Mouse (Mus musculus): ENCODE data around the gene Map2k1. TPM values are rescaled to one million over a fixed set of nuclear protein-coding genes. Genes with fewer than 3 reads are reported as not detected.

The Map2k1 gene
- polyA plus RNA-seq, 1 experiment from 2014 or later = 74.4 TPM

GRCm38 (mm10) chr9:64242381-64242831, 11.0 kb downstream of the Map2k1 start:
- Histone ChIP-seq H3K27me3 (ENCODE audit: control insufficient read depth, insufficient read depth, low read length) (no peaks in the 10 kb centered on the region), H3K4me1 (ENCODE audit: control insufficient read depth, insufficient read depth, low read length) (no peaks in the 10 kb centered on the region), H3K36me3 (replicated peaks; ENCODE audit: control insufficient read depth, insufficient read depth, low read depth, low read length) (no peaks in the 10 kb centered on the region), H3K9ac (replicated peaks; ENCODE audit: low read length) (no peak overlapping the region), H3K9me3 (replicated peaks; ENCODE audit: control insufficient read depth, low read length) (no peaks in the 10 kb centered on the region), H3K4me3 (ENCODE audit: low read depth, low read length) (no peak overlapping the region), H3K4me2 (ENCODE audit: low read depth, low read length) (no peak overlapping the region), H3K27ac (replicated peaks; ENCODE audit: low read depth, low read length) (no peak overlapping the region)
- WGBS = 74% methylated on average over 6 of the region's 6 CpGs
- no peak for ATAC-seq (replicated peaks; ENCODE audit: insufficient number of reproducible peaks, low FRiP score, low TSS enrichment, low read depth)
- DNase-seq (ENCODE audit: low spot score) = no peak

- Histone ChIP-seq H3K9me3 (replicated peaks; ENCODE audit: control insufficient read depth, low read length) (no peaks in the 10 kb centered on the region), H3K27me3 (ENCODE audit: control insufficient read depth, insufficient read depth, low read length) (no peaks in the 10 kb centered on the region), H3K27ac (replicated peaks; ENCODE audit: low read depth, low read length) (no peak overlapping the region), H3K9ac (replicated peaks; ENCODE audit: low read length) (peak overlapping the region; percentile 37; the same call in 1 of the 2 replicates), H3K4me2 (ENCODE audit: low read depth, low read length) (peak overlapping the region; percentile 10; the same call in 1 of the 2 replicates), H3K4me1 (ENCODE audit: control insufficient read depth, insufficient read depth, low read length) (no peaks in the 10 kb centered on the region), H3K4me3 (ENCODE audit: low read depth, low read length) (no peak overlapping the region), H3K36me3 (replicated peaks; ENCODE audit: control insufficient read depth, insufficient read depth, low read depth, low read length) (no peaks in the 10 kb centered on the region)
- peak; percentile 49 for DNase-seq (ENCODE audit: low spot score)
- no peak for ATAC-seq (replicated peaks; ENCODE audit: insufficient number of reproducible peaks, low FRiP score, low TSS enrichment, low read depth)
- 27% methylated on average over 8 of the region's 8 CpGs for WGBS
Measured at GRCm38 (mm10) chr9:64240681-64241080, 12.8 kb downstream of the Map2k1 start.

- no peak overlapping the region for H3K4me3 ChIP-seq (ENCODE audit: low read depth, low read length)
- 16% methylated on average over 2 of the region's 2 CpGs for WGBS
- no peak for ATAC-seq (replicated peaks; ENCODE audit: insufficient number of reproducible peaks, low FRiP score, low TSS enrichment, low read depth)
Measured at GRCm38 (mm10) chr9:64240116-64240515, 13.3 kb downstream of the Map2k1 start.

GRCm38 (mm10) chr9:64236056-64236455, 17.4 kb downstream of the Map2k1 start:
- Histone ChIP-seq H3K27me3 (ENCODE audit: control insufficient read depth, insufficient read depth, low read length) (no peaks in the 10 kb centered on the region), H3K9ac (replicated peaks; ENCODE audit: low read length) (no peak overlapping the region), H3K36me3 (replicated peaks; ENCODE audit: control insufficient read depth, insufficient read depth, low read depth, low read length) (no peaks in the 10 kb centered on the region), H3K4me3 (ENCODE audit: low read depth, low read length) (no peak overlapping the region), H3K4me2 (ENCODE audit: low read depth, low read length) (no peak overlapping the region), H3K4me1 (ENCODE audit: control insufficient read depth, insufficient read depth, low read length) (peaks cover 3% of the 10 kb centered on the region; the same call in 1 of the 2 replicates), H3K27ac (replicated peaks; ENCODE audit: low read depth, low read length) (no peak overlapping the region), H3K9me3 (replicated peaks; ENCODE audit: control insufficient read depth, low read length) (no peaks in the 10 kb centered on the region)
- 96% methylated on average over 7 of the region's 7 CpGs for WGBS
- DNase-seq (ENCODE audit: low spot score) (no peak), ATAC-seq (replicated peaks; ENCODE audit: insufficient number of reproducible peaks, low FRiP score, low TSS enrichment, low read depth) (no peak)

More at GRCm38 (mm10) chr9:64240116-64240515, 13.3 kb downstream of the Map2k1 start:
- peak; percentile 49 for DNase-seq (ENCODE audit: low spot score)
- Histone ChIP-seq H3K36me3 (replicated peaks; ENCODE audit: control insufficient read depth, insufficient read depth, low read depth, low read length) (no peaks in the 10 kb centered on the region), H3K27me3 (ENCODE audit: control insufficient read depth, insufficient read depth, low read length) (no peaks in the 10 kb centered on the region), H3K4me2 (ENCODE audit: low read depth, low read length) (no peak overlapping the region), H3K27ac (replicated peaks; ENCODE audit: low read depth, low read length) (no peak overlapping the region), H3K9me3 (replicated peaks; ENCODE audit: control insufficient read depth, low read length) (no peaks in the 10 kb centered on the region), H3K4me1 (ENCODE audit: control insufficient read depth, insufficient read depth, low read length) (no peaks in the 10 kb centered on the region), H3K9ac (replicated peaks; ENCODE audit: low read length) (no peak overlapping the region)

DNA sequence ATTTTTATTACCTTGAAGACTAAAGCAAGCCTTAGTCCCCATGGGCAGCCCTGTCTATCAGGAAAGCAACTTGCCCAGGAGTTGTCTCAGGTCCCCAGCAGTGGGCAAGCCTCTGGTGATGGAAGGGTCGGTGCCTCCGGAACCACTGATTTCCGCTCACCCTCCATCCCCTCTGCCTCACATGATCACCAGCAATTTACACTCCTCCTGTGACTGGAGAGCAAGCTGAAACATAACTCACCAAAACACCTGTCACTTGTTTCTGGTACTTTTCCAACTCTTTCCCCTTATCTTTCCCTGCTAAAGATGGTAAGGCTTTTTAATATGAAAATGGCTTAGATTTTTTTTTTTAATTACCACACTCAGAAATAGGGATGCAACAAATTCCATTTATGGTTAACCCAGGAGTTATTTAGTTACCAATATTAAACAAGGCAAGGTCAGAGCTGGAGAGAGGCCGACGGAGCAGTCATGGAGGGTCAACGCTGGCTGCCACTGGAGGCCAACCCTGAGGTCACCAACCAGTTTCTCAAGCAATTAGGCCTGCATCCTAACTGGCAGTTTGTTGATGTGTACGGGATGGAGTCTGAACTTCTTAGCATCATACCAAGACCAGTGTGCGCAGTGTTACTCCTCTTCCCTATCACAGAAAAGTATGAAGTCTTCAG, 18.5 kb downstream of the Map2k1 start, which contains the start of gene Uchl4:
Gene Uchl4, plus strand, starts transcription at position 434 of the 668 bp plus-strand sequence.
- DNase-seq (ENCODE audit: low spot score) (no peak), ATAC-seq (replicated peaks; ENCODE audit: insufficient number of reproducible peaks, low FRiP score, low TSS enrichment, low read depth) (no peak)
- 61% methylated on average over 8 of the region's 8 CpGs for WGBS
- H3K27ac ChIP-seq (replicated peaks; ENCODE audit: low read depth, low read length) = peak within 1 kb of the TSS; percentile 16; the same call in 1 of the 2 replicates
- no peaks in the 10 kb centered on the region for H3K36me3 ChIP-seq (replicated peaks; ENCODE audit: control insufficient read depth, insufficient read depth, low read depth, low read length)
- H3K9me3 ChIP-seq (replicated peaks; ENCODE audit: control insufficient read depth, low read length) = no peaks in the 10 kb centered on the region
- no peaks in the 10 kb centered on the region for H3K27me3 ChIP-seq (ENCODE audit: control insufficient read depth, insufficient read depth, low read length)
- H3K4me2 ChIP-seq (ENCODE audit: low read depth, low read length) = no peak within 1 kb of the TSS
- no peak within 1 kb of the TSS for H3K4me3 ChIP-seq (ENCODE audit: low read depth, low read length)
- H3K4me1 ChIP-seq (ENCODE audit: control insufficient read depth, insufficient read depth, low read length) = peaks cover 3% of the 10 kb centered on the region; the same call in 1 of the 2 replicates
- no peak within 1 kb of the TSS for H3K9ac ChIP-seq (replicated peaks; ENCODE audit: low read length)

DNA sequence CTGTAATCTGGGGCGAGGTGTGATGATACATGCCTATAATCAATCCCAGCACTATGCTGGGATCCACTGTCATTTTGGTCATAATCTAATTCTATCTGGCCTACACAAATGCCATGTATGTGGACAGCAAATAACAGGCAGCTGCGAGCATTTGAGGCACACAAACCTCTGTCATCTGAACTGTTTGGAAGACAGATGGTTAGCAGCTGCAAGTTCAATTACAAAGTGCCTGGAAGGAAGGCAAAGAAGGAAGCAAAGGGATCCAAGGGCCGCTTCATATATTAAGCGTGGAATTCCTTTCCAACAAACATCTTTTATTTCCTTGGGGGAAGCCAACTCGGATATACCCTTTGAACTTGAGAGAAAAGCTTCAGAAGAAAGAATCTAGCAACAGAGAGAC, 19.8 kb downstream of the Map2k1 start:
- Histone ChIP-seq H3K9me3 (replicated peaks; ENCODE audit: control insufficient read depth, low read length) (no peaks in the 10 kb centered on the region), H3K4me2 (ENCODE audit: low read depth, low read length) (no peak overlapping the region), H3K27me3 (ENCODE audit: control insufficient read depth, insufficient read depth, low read length) (no peaks in the 10 kb centered on the region), H3K9ac (replicated peaks; ENCODE audit: low read length) (no peak overlapping the region), H3K27ac (replicated peaks; ENCODE audit: low read depth, low read length) (no peak overlapping the region; the same call in 1 of the 2 replicates), H3K36me3 (replicated peaks; ENCODE audit: control insufficient read depth, insufficient read depth, low read depth, low read length) (no peaks in the 10 kb centered on the region), H3K4me1 (ENCODE audit: control insufficient read depth, insufficient read depth, low read length) (peaks cover 3% of the 10 kb centered on the region; the same call in 1 of the 2 replicates), H3K4me3 (ENCODE audit: low read depth, low read length) (no peak overlapping the region)
- ATAC-seq (replicated peaks; ENCODE audit: insufficient number of reproducible peaks, low FRiP score, low TSS enrichment, low read depth) = no peak
- WGBS = 34% methylated on average over 5 of the region's 5 CpGs
- peak; percentile 72 for DNase-seq (ENCODE audit: low spot score)

GRCm38 (mm10) chr9:64232257-64232957, 21.0 kb downstream of the Map2k1 start:
- 43% methylated on average over 9 of the region's 9 CpGs for WGBS
- Histone ChIP-seq H3K9ac (replicated peaks; ENCODE audit: low read length) (no peak overlapping the region), H3K4me3 (ENCODE audit: low read depth, low read length) (no peak overlapping the region), H3K4me2 (ENCODE audit: low read depth, low read length) (no peak overlapping the region), H3K27me3 (ENCODE audit: control insufficient read depth, insufficient read depth, low read length) (no peaks in the 10 kb centered on the region), H3K4me1 (ENCODE audit: control insufficient read depth, insufficient read depth, low read length) (peaks cover 3% of the 10 kb centered on the region; the same call in 1 of the 2 replicates), H3K9me3 (replicated peaks; ENCODE audit: control insufficient read depth, low read length) (no peaks in the 10 kb centered on the region), H3K36me3 (replicated peaks; ENCODE audit: control insufficient read depth, insufficient read depth, low read depth, low read length) (no peaks in the 10 kb centered on the region), H3K27ac (replicated peaks; ENCODE audit: low read depth, low read length) (peak overlapping the region; percentile 31; the same call in 1 of the 2 replicates)
- peak; percentile 50 for DNase-seq (ENCODE audit: low spot score)
- ATAC-seq (replicated peaks; ENCODE audit: insufficient number of reproducible peaks, low FRiP score, low TSS enrichment, low read depth) = no peak

- no peaks in the 10 kb centered on the region for H3K36me3 ChIP-seq (replicated peaks; ENCODE audit: control insufficient read depth, insufficient read depth, low read depth, low read length)
- peaks cover 3% of the 10 kb centered on the region; the same call in 1 of the 2 replicates for H3K4me1 ChIP-seq (ENCODE audit: control insufficient read depth, insufficient read depth, low read length)
- no peak overlapping the region for H3K4me3 ChIP-seq (ENCODE audit: low read depth, low read length)
- H3K27me3 ChIP-seq (ENCODE audit: control insufficient read depth, insufficient read depth, low read length) = no peaks in the 10 kb centered on the region
- H3K4me2 ChIP-seq (ENCODE audit: low read depth, low read length) = no peak overlapping the region
- H3K9ac ChIP-seq (replicated peaks; ENCODE audit: low read length) = no peak overlapping the region
- ATAC-seq (replicated peaks; ENCODE audit: insufficient number of reproducible peaks, low FRiP score, low TSS enrichment, low read depth) (no peak), DNase-seq (ENCODE audit: low spot score) (no peak)
- peak overlapping the region; percentile 41; the same call in 1 of the 2 replicates for H3K27ac ChIP-seq (replicated peaks; ENCODE audit: low read depth, low read length)
- no peaks in the 10 kb centered on the region for H3K9me3 ChIP-seq (replicated peaks; ENCODE audit: control insufficient read depth, low read length)
- 82% methylated on average over 3 of the region's 3 CpGs for WGBS
Measured at GRCm38 (mm10) chr9:64231674-64232073, 21.8 kb downstream of the Map2k1 start.

Measured in embryonic facial prominence, embryonic 11.5 days (tissue).